Mouse (Mus musculus) right cerebral cortex, adult 18-20 months (tissue): ENCODE measurements at regions not wholly inside any gene's neighbourhood (a gene's known extent, or its start where the extent isn't known, plus 50 kb on each side); places are given as distances from the start of the nearest gene placed in this dataset.
A peak's percentile ranks its signal among the peaks of the same experiment; 100 is the strongest.
"Not testable (repeated sequence)": the region's sequence is repeated elsewhere in the genome, so short reads cannot be mapped to it uniquely, and the experiment has no call there.

Experiments
- DNase-seq: peaks from one replicate; pipeline ENCODE4 v3.0.0; 2022; ENCODE audit warnings: mixed read lengths

DNA sequence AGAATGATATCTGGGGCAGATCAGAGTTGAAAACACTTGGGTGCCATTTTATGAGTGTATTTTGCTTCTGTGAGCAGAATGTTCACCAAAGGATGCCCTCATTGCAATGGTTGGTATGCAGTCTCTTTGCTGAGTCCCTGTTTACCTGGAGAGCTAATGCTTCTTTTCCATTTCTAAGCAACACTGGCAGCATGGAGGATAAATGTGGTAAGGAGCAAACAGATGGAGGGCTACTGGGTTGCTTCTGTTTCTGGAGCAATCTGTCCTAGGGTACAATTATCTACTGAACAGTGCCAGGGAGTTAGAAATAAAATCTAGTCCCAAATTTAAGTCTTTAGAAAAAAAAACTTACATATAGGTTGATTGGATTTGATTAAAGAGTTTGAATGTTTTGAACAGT, 245.9 kb downstream of the AI429214 start:
- no peak for DNase-seq

DNA sequence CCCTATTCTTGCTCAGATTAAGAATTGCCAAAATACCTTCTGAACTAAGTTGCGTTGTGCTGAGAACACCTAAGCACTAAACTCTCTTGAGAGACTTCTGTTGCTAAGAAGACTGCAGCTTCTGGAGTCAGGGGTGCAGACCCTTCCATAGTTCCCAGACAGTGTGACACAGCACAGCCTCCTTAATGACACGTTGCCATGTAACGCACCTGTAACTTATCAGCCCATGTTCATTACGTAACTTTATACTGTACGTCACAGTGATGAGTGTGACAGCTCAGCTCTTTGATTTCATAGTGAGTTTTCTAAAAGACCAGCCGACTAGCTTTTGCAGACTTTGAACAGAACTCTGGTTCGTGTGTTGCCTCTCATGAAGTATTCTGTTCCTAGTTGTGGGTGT, 257.8 kb downstream of the AI429214 start:
- DNase-seq: not testable (repeated sequence)

GRCm38 (mm10) chr8:37291069-37291850, 297.9 kb downstream of the AI429214 start:
- peak; percentile 10 for DNase-seq
